In the genomic region with DNA sequence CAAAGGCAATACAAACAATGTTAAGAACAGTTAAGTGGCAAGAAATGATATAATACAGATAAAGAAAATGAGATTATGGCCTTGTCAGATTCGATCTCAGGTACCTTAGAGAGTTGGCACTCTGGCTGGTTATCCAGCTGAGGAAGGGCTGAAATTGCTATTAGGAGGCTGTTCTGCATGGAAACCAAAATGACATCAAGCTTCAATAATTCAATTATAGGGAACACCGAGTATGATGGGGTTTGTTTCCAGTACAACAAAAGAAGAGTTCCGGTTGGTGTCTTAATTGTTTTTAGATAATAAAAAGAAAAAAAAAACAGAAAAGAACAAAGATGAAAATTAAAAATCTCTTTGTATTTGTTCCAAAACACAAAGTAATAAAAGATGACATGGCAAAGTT, we compare ENCODE assay signal across 28 mouse cellular contexts.
"Had no signal": no experiment of that assay in that cellular context is flagged by ENCODE, and none has a peak within 500 bp of the region (broad histone marks: within the 10 kb centered on the region; RNA-seq: fewer than 3 reads in every experiment).

No protein-coding gene starts in this region.

- H3K27me3 ChIP-seq: heart, embryonic 12.5 days; heart, embryonic 13.5 days; heart, embryonic 15.5 days; hindbrain, embryonic 12.5 days; hindbrain, embryonic 13.5 days; hindbrain, embryonic 15.5 days; intestine, embryonic 15.5 days; kidney, embryonic 15.5 days had no signal

- H3K4me1 ChIP-seq: hindbrain, embryonic 13.5 days had no signal

- H3K4me3 ChIP-seq: heart, embryonic 10.5 days; heart, embryonic 12.5 days; heart, embryonic 13.5 days; heart, embryonic 15.5 days; hindbrain, embryonic 10.5 days; hindbrain, embryonic 12.5 days; hindbrain, embryonic 13.5 days; hindbrain, embryonic 15.5 days; intestine, embryonic 15.5 days; kidney, embryonic 15.5 days; layer of hippocampus, adult 2 months; left cerebral cortex, adult 2 months had no signal

- H3K9ac ChIP-seq: heart, embryonic 12.5 days; heart, embryonic 13.5 days; heart, embryonic 15.5 days; hindbrain, embryonic 12.5 days; hindbrain, embryonic 13.5 days; hindbrain, embryonic 14.5 days; hindbrain, embryonic 15.5 days; intestine, embryonic 15.5 days; kidney, embryonic 15.5 days had no signal

- H3K27ac ChIP-seq: heart, embryonic 10.5 days; heart, embryonic 13.5 days; heart, embryonic 15.5 days; hindbrain, embryonic 10.5 days; hindbrain, embryonic 12.5 days; hindbrain, embryonic 13.5 days; hindbrain, embryonic 14.5 days; hindbrain, embryonic 15.5 days; intestine, embryonic 15.5 days; kidney, embryonic 15.5 days; kidney, postnatal 0 days; layer of hippocampus, adult 2 months; left cerebral cortex, adult 2 months had no signal

- DNase-seq: heart, postnatal 14 days; heart, postnatal 36 days; heart, postnatal 4 days; kidney, adult 11 months; kidney, adult 18-20 months; kidney, adult 8-10 months; kidney, postnatal 14 days; kidney, postnatal 4 days; layer of hippocampus, adult 9-11 months had no signal

- ATAC-seq: hindbrain, embryonic 16.5 days; inflammation-experienced regulatory T-cells, adult 6 months; intestine, embryonic 15.5 days; intestine, embryonic 16.5 days; intestine, postnatal 0 days had no signal

- H3K4me2 ChIP-seq: heart, embryonic 11.5 days; heart, embryonic 12.5 days; heart, embryonic 13.5 days; heart, embryonic 15.5 days; hindbrain, embryonic 12.5 days; hindbrain, embryonic 13.5 days; hindbrain, embryonic 14.5 days; hindbrain, embryonic 15.5 days; intestine, embryonic 15.5 days; kidney, embryonic 15.5 days had no signal

- H3K36me3 ChIP-seq: heart, embryonic 10.5 days; heart, embryonic 12.5 days; heart, embryonic 13.5 days; heart, embryonic 15.5 days; hindbrain, embryonic 10.5 days; hindbrain, embryonic 12.5 days; hindbrain, embryonic 13.5 days; hindbrain, embryonic 15.5 days; intestine, embryonic 15.5 days; kidney, embryonic 15.5 days had no signal

- H3K9me3 ChIP-seq: heart, embryonic 10.5 days; heart, embryonic 13.5 days; heart, embryonic 15.5 days; hindbrain, embryonic 10.5 days; hindbrain, embryonic 12.5 days; hindbrain, embryonic 13.5 days; hindbrain, embryonic 15.5 days; intestine, embryonic 15.5 days; kidney, embryonic 15.5 days had no signal
